Mouse (Mus musculus): Measurements from ENCODE around the gene Rere.

Gene Rere

DNA sequence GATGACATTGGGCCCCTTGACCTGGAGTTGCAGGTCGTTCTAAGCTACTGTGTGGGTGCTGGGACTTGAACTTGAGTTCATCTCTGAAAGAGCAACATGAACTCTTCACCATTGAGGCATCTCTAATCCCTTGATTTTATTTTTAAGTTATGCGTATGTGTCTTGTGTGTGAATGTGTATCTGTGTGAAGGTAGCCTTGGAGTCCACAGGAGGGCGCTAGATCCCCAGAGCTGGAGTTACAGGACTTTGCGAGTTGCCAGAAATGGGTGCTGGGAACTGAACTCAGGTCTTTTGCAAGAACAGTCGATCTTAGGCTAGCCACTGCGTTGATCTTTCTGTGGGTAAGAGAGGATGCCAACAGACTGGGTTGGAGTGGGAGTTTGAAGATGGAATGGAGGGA, 375.1 kb downstream of the Rere start:
- no peak for DNase-seq (ENCODE audit: extremely low spot score, low spot score)

DNA sequence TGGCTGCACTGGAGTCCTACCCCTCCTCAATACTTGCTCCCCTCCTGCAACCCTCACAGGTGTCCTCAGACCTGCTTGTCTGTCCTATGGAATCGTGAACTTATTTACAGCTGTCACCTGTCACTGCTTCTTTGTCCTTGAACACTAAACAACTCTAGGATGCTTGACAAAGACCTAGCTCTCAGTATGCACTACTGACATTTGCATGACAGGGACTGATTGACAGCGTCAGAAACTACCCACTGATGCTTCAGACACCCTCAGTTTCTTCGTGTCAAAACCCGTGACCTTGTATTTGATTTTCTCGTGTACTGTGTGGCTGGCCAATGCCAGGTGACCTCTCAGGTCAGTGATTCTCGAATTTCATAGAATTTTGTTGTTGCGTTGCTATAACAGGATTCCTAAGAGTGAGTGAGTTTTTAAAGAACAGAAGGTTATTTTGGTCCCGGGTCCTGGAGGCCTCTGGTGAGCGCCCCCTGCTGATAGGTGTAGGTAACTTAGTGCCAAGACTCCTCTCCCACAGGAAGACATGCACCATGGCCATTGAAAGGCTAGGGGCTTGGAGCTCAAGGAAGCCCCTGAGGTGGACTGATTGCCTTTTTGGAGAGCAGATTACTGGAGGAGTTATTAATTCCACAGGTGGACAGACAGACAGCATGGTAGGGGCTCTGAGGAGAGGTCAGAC, 378.6 kb downstream of the Rere start:
- no peak for DNase-seq (ENCODE audit: extremely low spot score, low spot score)

DNA sequence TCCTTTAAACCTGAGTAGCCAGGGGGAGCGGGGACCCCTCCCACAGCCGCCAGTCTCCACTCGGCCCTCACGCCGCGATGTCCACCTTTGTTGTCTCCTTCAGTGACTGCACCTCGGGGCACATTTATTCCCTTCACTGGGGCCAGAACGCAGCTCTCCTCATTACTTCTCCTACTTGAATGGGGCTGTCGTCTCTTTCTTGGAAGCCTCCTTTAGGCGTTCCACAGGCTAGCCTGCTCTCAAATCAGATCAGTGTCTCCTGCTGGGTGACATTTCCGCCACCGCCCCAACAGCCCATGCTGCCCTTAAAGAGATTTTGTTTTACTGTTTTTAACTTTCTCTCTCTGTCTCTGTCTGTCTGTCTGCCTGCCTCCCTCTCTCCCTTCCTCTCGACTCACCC, 380.4 kb downstream of the Rere start:
- DNase-seq (ENCODE audit: extremely low spot score, low spot score), result no peak

DNA sequence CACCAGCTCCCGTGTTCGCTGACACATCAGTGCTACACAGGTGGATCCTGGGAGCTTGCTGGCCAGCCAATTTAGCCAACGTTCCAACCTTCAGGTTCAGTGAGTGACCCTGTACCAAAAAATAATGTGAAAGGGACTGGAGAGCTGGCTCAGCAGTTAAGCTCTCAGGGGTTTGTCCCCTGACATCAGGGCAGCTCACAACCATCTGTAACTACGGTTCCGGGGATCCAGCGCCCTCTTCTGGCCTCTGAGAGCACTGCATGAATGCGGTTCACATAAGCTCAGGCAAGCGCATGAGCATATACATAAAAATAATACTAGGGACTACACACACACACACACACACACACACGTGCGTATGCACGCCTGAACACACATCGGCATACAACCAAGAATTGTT, 381.7 kb downstream of the Rere start:
- peak; percentile 74 for DNase-seq (ENCODE audit: extremely low spot score, low spot score)

DNA sequence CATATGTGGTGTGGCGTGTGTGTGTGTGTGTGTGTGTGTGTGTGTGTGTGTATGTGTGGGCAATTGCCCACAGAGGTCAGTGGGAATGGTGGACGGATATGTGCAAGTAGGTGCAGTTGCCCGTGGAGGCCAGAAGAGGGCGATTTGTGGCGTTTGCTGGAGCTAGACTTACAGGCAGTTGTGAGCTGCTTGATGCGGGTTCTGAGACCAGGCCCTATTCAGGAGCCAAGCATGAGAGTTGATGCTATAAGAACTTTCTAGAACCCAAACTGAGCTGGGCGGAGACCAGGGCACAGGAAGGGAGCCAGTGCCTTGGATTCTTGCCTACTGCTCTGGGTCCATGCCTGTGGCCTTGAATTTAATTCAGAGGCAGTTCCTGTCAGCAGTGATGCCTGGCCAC, 383.3 kb downstream of the Rere start:
- no peak for DNase-seq (ENCODE audit: extremely low spot score, low spot score)

DNA sequence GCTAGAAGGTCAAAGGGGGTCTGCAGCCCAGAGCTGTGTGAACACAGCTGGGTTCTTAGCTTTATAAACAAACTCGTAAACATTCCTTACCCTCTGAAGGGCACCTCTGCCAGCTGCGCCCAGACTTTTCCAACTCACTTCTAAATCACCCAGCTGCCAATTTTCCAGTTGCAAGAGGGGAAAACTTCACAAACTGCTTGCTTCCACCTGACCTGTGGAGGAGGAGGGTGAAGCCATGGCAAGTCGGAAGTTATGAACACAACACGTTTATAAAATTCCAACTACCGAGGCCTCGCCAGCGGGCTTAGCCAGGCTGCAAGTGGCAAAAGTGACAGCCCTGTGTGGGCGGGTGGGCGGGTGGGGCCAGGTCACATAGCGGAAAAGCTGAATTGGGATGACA, 384.4 kb downstream of the Rere start:
- DNase-seq (ENCODE audit: extremely low spot score, low spot score), result no peak

All from neural tube, embryonic 10.5 days (tissue).